Mouse (Mus musculus): ENCODE results near the gene Nat9. TPM values are rescaled to one million over a fixed set of nuclear protein-coding genes. Genes with fewer than 3 reads are reported as not detected.

Gene Nat9
- polyA plus RNA-seq, 1 experiment from 2014 or later: 13.3 TPM

DNA sequence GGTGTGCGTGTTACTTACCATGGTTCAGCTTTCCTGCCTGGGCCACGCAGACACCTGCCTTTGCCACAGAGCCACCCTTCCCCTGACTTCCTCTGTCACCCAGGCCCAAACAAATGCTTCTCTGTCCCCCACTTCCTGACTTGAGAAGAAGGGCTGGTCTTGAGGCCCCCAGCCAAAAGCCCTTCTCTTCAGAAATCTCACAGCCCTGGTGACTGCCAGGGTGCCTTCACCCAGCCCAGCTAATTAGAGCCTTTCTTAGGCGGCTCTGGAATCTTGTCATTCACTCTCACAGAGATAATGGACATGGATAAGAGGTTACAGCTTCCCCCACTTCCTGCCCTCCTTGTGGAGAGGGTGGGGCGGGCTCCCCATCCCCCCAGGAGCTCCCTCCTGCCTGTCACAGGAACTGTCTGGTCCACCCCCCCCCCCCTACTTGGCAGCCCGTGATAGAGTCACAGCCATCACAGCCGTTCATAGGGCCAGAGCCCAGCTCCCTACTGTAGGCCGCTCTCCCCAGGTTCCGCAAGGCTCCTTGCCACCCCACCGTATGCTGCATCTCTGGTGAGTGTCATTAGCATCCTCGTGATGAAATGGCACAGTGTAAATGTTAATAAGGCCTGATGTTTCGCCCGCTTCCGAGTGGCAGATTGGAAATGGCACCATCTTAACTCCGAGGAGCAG is 39.3 kb upstream of the Nat9 start:
- Histone ChIP-seq H3K9ac (no peak overlapping the region), H3K4me1 (replicated peaks) (peaks cover 60% of the 10 kb centered on the region), H3K9me3 (replicated peaks) (no peaks in the 10 kb centered on the region), H3K4me3 (replicated peaks) (no peak overlapping the region), H3K27me3 (no peaks in the 10 kb centered on the region), H3K36me3 (no peaks in the 10 kb centered on the region), H3K4me2 (no peak overlapping the region), H3K27ac (no peak overlapping the region)
- peak; percentile 32; the same call in 1 of the 2 replicates for ATAC-seq (ENCODE audit: low read depth)
- WGBS (ENCODE audit: insufficient replicate concordance): 53% methylated on average over 14 of the region's 14 CpGs
- DNase-seq: no peak

DNA sequence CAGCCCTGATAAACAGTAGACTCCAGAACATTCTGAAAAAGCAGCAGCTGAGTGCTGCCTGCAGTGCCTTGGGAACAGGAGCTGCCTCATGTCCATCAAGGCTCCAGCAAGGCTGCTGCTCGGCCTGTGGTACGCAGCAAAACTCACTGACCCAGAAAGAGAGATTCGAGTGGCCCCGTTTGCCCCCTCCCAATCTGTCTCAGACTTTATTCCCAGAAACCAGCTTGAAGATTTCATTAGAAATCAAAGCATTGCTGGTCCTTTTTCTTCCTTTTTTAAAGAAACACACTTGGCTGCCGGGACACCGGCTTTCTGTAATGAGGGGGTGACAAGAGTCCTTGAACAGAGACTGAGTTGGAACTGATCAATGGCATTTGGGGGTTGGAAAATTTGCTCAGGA is 37.6 kb upstream of the Nat9 start:
- Histone ChIP-seq H3K36me3 (no peaks in the 10 kb centered on the region), H3K27me3 (no peaks in the 10 kb centered on the region), H3K4me3 (replicated peaks) (no peak overlapping the region), H3K9me3 (replicated peaks) (no peaks in the 10 kb centered on the region), H3K9ac (no peak overlapping the region), H3K4me2 (no peak overlapping the region), H3K4me1 (replicated peaks) (peaks cover 50% of the 10 kb centered on the region), H3K27ac (no peak overlapping the region)
- 79% methylated on average over 6 of the region's 6 CpGs for WGBS (ENCODE audit: insufficient replicate concordance)
- DNase-seq (no peak), ATAC-seq (ENCODE audit: low read depth) (no peak)

DNA sequence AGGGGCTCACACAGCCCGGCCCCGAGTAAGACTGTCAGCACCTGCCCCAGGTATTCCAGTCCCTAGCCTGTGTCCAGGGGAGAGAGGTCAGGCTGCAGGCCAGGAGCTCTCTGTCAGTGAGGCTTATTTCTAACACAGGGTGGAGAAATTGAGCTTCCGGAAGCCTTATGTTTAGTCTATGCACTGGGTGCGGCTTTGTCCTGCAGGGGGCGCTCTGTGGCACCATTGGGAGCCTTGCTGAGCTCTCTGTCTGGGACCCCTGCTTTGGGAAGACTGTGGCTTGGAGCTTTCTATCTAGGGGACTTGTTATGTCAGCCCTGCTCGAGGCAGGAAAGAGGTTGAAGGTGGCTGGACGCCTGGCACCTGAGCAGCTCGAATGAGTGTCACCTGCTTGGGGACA is 37.2 kb upstream of the Nat9 start:
- DNase-seq (no peak), ATAC-seq (ENCODE audit: low read depth) (no peak)
- H3K27me3 ChIP-seq: no peaks in the 10 kb centered on the region
- H3K4me2 ChIP-seq: no peak overlapping the region
- H3K9ac ChIP-seq: no peak overlapping the region
- H3K36me3 ChIP-seq: no peaks in the 10 kb centered on the region
- H3K9me3 ChIP-seq (replicated peaks): no peaks in the 10 kb centered on the region
- 52% methylated on average over 8 of the region's 8 CpGs for WGBS (ENCODE audit: insufficient replicate concordance)
- no peak overlapping the region for H3K27ac ChIP-seq
- H3K4me3 ChIP-seq (replicated peaks): no peak overlapping the region
- H3K4me1 ChIP-seq (replicated peaks): peaks cover 54% of the 10 kb centered on the region

DNA sequence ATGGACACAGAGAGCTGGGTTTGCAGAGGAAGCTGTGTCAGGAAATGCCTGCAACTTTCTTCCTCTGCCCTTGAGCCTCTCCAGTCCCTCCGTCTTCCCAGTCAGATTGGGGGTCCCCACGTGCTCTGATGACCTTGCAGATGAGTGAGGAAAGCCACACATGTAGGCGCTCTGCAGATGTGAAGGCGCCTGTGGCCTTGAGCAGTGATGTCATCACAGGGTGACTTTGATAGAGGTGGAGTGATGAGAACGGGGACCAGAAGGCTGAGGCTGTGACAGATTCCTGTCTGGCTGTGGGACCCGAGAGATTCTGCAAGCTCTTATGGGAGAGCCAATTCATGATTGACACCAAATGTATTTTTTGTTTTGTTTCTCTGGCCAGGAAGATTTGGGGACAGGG is 36.2 kb upstream of the Nat9 start:
- Histone ChIP-seq H3K4me2 (no peak overlapping the region), H3K9ac (no peak overlapping the region), H3K27me3 (no peaks in the 10 kb centered on the region), H3K27ac (no peak overlapping the region), H3K4me1 (replicated peaks) (peaks cover 64% of the 10 kb centered on the region), H3K4me3 (replicated peaks) (no peak overlapping the region), H3K36me3 (no peaks in the 10 kb centered on the region), H3K9me3 (replicated peaks) (no peaks in the 10 kb centered on the region)
- ATAC-seq (ENCODE audit: low read depth): no peak
- WGBS (ENCODE audit: insufficient replicate concordance): 45% methylated on average over 6 of the region's 6 CpGs
- no peak for DNase-seq

DNA sequence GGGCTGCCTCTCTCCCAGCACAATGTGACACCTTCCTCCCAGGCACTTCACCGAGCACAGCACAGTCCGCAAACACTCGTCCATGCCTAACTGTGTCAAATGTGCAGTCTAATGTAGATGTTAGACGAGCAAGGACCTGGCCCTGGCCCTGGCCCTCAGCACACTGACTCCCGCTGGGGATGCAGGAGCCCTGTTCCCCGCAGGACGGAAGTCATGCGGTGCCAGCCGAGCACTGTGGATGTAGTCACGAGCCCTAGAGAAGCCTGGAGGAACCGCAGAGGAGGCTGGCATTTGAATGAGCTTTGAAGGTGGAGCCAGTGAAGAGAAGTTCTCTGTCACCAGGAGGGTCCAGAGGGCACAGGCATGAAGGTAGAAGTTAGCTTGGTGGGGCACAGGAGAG is 35.8 kb upstream of the Nat9 start:
- Histone ChIP-seq H3K27me3 (no peaks in the 10 kb centered on the region), H3K9me3 (replicated peaks) (no peaks in the 10 kb centered on the region), H3K9ac (no peak overlapping the region), H3K27ac (no peak overlapping the region), H3K4me1 (replicated peaks) (peaks cover 65% of the 10 kb centered on the region), H3K36me3 (no peaks in the 10 kb centered on the region), H3K4me2 (no peak overlapping the region), H3K4me3 (replicated peaks) (no peak overlapping the region)
- 57% methylated on average over 11 of the region's 11 CpGs for WGBS (ENCODE audit: insufficient replicate concordance)
- no peak for DNase-seq
- no peak for ATAC-seq (ENCODE audit: low read depth)

DNA sequence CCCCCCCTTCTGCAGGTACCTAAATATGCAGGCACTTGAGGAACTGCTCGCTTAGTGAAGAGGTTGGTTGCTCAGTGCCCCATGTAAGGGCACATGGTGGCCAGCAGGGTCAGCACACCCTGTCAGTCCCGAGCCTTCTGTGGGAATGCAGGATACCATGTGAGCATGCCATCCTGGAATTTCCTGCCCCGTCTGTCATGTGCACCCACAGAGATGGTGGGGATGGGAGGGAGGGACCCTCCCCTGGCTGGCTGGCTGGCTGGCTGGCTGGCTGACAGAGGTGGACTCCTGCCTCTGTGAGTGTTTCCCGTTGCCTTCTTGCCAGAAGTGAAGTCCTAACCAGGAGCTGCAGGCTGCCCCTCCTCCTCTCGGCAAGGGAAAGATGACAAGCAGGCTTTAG is 34.9 kb upstream of the Nat9 start:
- ATAC-seq (ENCODE audit: low read depth) (no peak), DNase-seq (no peak)
- Histone ChIP-seq H3K27me3 (no peaks in the 10 kb centered on the region), H3K36me3 (no peaks in the 10 kb centered on the region), H3K4me1 (replicated peaks) (peaks cover 65% of the 10 kb centered on the region), H3K4me3 (replicated peaks) (no peak overlapping the region), H3K9ac (no peak overlapping the region), H3K27ac (no peak overlapping the region), H3K9me3 (replicated peaks) (no peaks in the 10 kb centered on the region), H3K4me2 (no peak overlapping the region)
- 44% methylated on average over 5 of the region's 5 CpGs for WGBS (ENCODE audit: insufficient replicate concordance)

DNA sequence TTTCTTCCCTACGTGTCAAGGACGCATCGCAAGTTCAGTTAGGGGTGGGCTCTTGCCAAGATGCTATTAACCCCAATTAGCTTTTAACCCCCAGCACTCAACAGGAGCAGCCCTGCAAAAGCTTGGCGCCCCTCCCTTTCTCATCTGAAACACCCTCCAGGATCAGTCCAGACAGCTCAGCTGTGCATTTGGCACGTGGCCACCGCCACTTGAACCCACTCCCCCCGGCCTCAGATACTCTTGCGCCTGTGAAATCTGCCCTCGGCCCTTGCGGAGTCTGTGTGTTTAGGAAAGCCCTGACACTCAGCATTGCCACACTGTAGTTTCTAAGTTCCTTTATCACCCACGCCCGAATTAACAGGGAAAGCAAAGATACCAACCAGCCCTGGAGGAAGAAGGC is 34.4 kb upstream of the Nat9 start:
- peaks cover 67% of the 10 kb centered on the region for H3K4me1 ChIP-seq (replicated peaks)
- no peaks in the 10 kb centered on the region for H3K36me3 ChIP-seq
- DNase-seq (no peak), ATAC-seq (ENCODE audit: low read depth) (no peak)
- no peak overlapping the region for H3K27ac ChIP-seq
- H3K4me2 ChIP-seq: no peak overlapping the region
- H3K27me3 ChIP-seq: no peaks in the 10 kb centered on the region
- H3K9ac ChIP-seq: no peak overlapping the region
- no peak overlapping the region for H3K4me3 ChIP-seq (replicated peaks)
- no peaks in the 10 kb centered on the region for H3K9me3 ChIP-seq (replicated peaks)
- whole genome bisulfite sequencing (ENCODE audit: insufficient replicate concordance): 71% methylated on average over 12 of the region's 12 CpGs

DNA sequence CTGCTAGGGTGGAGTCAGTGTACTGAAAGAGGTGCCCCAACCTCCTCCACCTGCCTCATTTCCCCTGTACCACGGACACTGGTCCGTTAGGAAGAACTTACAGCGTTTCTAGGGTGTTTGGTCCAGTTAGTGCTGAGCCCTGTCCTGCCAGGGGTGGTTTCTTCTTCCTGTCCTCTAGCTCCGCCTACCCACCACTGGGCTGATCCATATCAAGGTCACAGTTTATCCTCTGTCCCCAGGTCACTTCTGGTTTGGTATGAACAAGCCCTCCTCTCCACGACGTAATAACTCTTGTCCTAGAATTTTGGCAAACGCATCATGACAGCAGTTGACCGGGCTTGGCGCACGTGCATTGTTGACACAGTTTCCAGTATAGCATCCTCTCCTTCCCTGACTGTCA is 32.0 kb upstream of the Nat9 start:
- H3K4me1 ChIP-seq (replicated peaks): peaks cover 53% of the 10 kb centered on the region
- no peak for DNase-seq

DNA sequence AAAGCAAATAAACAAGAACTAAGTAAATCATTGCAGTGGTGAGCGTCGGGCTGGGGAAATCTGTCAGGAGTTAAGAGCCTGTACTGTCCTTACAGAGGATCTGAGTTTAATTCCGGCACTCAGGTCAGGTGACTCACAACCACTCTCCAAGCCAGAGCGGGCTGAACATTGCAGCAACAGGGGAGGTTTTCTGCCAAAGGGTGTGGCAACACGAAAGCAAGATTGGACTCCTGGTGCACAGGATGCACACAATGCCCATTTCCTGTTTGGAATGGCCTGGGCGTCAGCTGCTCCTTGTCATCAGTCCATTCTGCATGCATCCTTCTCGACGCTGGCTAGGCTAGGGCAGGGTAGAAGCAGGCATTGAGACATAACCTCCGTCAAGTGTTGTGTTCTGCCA is 31.6 kb upstream of the Nat9 start:
- no peaks in the 10 kb centered on the region for H3K27me3 ChIP-seq
- H3K4me3 ChIP-seq (replicated peaks): no peak overlapping the region
- no peak overlapping the region for H3K9ac ChIP-seq
- H3K4me2 ChIP-seq: no peak overlapping the region
- peaks cover 49% of the 10 kb centered on the region for H3K4me1 ChIP-seq (replicated peaks)
- no peaks in the 10 kb centered on the region for H3K36me3 ChIP-seq
- H3K9me3 ChIP-seq (replicated peaks): no peaks in the 10 kb centered on the region
- WGBS (ENCODE audit: insufficient replicate concordance): 51% methylated on average over 9 of the region's 9 CpGs
- no peak overlapping the region for H3K27ac ChIP-seq
- no peak for DNase-seq
- ATAC-seq (ENCODE audit: low read depth): no peak; the same call in 1 of the 2 replicates

More for the DNA sequence above, 32.0 kb upstream of the Nat9 start:
- H3K9ac ChIP-seq: no peak overlapping the region
- WGBS (ENCODE audit: insufficient replicate concordance): 62% methylated on average over 10 of the region's 10 CpGs
- ATAC-seq (ENCODE audit: low read depth): no peak
- no peak overlapping the region for H3K27ac ChIP-seq
- no peaks in the 10 kb centered on the region for H3K9me3 ChIP-seq (replicated peaks)
- H3K4me2 ChIP-seq: no peak overlapping the region
- H3K27me3 ChIP-seq: no peaks in the 10 kb centered on the region
- H3K36me3 ChIP-seq: no peaks in the 10 kb centered on the region
- no peak overlapping the region for H3K4me3 ChIP-seq (replicated peaks)

DNA sequence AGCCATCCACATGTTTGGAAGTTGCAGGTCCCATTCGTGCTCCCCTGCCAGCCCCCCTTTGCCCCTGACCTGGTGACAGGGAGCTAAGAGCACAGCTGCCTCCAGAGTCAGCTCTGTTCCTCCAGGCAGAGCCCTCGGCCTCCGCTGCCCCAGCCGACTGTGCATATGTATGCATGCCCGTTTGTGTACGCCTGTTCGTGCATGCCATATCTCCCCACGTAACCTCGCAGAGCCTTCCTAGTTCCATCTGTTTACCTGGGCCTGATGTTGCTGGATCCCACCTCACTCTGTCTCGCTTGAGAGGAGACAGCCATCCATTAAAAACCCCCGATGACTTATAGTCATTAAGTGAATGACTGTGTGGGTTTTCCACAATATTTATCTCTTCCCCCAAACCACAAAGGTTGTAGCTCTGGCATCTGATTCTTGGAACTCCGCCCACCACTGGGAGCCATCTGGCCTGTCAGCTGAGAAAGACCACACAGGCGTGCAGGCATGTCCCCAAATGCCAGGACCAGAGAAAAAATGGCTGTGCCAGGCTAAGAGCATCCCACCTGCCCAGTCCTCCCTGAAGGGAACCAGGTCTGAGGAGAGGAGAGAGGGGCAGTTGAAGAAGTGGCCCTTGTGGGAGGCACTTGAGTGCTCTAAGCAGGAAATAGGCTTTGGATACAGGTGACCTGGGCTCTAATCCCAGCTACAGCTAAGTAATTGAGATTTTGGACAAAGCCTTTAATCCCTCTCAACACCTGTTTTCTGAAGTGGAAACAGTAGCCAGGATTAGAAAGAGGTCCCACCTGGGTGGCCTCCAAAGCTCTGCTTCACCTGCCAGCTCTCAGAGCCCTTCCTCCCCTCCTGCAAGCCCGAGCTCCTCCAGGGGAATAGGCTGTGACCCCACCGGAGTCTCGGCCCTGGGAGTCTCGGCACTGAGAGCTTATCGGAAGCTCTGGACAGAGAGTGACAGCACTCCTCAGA is 30.1 kb upstream of the Nat9 start:
- Histone ChIP-seq H3K4me3 (replicated peaks) (no peak overlapping the region), H3K36me3 (no peaks in the 10 kb centered on the region), H3K9me3 (replicated peaks) (no peaks in the 10 kb centered on the region), H3K9ac (no peak overlapping the region), H3K27ac (no peak overlapping the region), H3K4me2 (no peak overlapping the region), H3K27me3 (no peaks in the 10 kb centered on the region), H3K4me1 (replicated peaks) (peaks cover 39% of the 10 kb centered on the region)
- DNase-seq (no peak), ATAC-seq (ENCODE audit: low read depth) (no peak)
- WGBS (ENCODE audit: insufficient replicate concordance): 48% methylated on average over 18 of the region's 18 CpGs

DNA sequence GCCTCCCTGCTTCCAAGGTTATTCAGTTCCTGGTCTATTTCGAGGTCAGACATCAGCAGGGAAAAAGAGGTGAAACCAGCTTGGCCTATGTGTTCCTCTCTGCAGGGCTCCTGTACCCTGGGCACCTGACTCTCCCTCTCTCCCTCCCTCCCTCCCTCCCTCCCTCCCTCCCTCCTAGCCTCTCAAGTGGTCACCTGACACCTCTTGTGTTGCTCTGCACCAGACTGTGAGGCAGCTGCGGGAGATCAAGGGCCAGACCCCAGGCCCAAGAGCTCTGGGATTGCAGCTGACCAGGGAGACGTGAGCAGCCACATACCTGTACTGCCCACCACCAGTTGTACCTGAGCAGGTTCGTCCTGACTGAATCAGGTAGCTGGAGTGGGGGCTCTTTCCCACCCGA is 27.5 kb upstream of the Nat9 start:
- no peaks in the 10 kb centered on the region for H3K9me3 ChIP-seq (replicated peaks)
- H3K4me1 ChIP-seq (replicated peaks): peaks cover 47% of the 10 kb centered on the region
- ATAC-seq (ENCODE audit: low read depth) (no peak), DNase-seq (no peak)
- H3K27ac ChIP-seq: no peak overlapping the region
- WGBS (ENCODE audit: insufficient replicate concordance): 55% methylated on average over 5 of the region's 5 CpGs
- no peak overlapping the region for H3K4me3 ChIP-seq (replicated peaks)
- H3K27me3 ChIP-seq: no peaks in the 10 kb centered on the region
- no peak overlapping the region for H3K4me2 ChIP-seq
- no peak overlapping the region for H3K9ac ChIP-seq
- no peaks in the 10 kb centered on the region for H3K36me3 ChIP-seq

Data from liver, embryonic 13.5 days (tissue).